Mouse (Mus musculus) cerebellum, adult 2 months (tissue): Measurements from ENCODE around the gene Vgf.

Experiments used
- CTCF ChIP-seq: fragments of 200-500 bp; IDR thresholded peaks from 2 replicates; pipeline ENCODE4 v1.5.1; 2011; ENCODE audit warnings: low read depth, mild to moderate bottlenecking, control low read depth, low read length, moderate library complexity, borderline replicate concordance; ENCODE audit not compliant: insufficient read depth
- POLR2A ChIP-seq: fragments of 200-500 bp; IDR thresholded peaks from 2 replicates; pipeline ENCODE4 v1.6.1; 2011; ENCODE audit warnings: low read length, control low read depth, borderline replicate concordance; ENCODE audit not compliant: insufficient read depth

DNA sequence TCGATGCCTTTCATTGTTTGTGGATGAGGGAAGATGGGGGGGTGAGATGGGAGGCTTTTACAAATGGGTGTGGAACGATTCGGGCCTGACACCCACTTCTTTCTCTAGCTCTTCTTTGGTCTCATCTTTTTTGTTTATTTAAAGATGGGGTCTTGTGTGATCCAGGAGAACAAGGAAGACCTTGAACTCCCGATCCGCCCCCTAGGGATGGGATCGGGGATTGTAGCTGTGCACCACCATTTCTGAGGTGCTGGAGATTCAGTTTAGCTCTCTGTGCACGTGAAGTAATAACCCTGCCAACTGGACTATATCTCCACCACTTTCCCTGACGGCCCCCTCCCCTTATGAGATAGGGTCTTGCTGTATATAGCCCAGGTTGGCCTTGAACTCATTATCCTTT, 39.7 kb downstream of the Vgf start:
- TF ChIP-seq CTCF, result no peak
- TF ChIP-seq POLR2A, result no peak
